Mouse (Mus musculus): ENCODE measurements at regions not wholly inside any gene's neighbourhood (a gene's known extent, or its start where the extent isn't known, plus 50 kb on each side); places are given as distances from the start of the nearest gene placed in this dataset. TPM values are rescaled to one million over a fixed set of nuclear protein-coding genes. Genes with fewer than 3 reads are reported as not detected.

DNA sequence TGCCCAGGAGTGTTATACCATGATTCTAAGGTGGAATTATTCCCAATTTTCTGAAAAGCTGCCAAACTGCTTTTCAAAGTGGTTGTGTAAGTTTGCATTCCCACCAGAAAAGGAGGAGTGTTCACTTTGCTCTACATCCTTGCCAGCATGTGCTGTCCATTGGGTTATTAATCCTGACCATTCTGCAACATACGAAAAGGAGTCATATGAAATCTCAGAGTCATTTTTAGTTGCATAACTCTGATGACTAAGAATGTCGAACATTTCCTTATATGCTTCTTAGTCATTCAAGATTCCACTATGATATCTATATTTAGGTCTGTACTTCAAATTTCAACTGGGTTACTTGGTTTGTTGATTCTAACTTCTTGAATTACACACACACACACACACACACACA is 392.2 kb upstream of the Kif2b start:
- no peaks in the 10 kb centered on the region for H3K79me2 ChIP-seq (ENCODE audit: control insufficient read depth, insufficient read depth)
- no peak overlapping the region for H3ac ChIP-seq (ENCODE audit: control insufficient read depth, insufficient read length, low read depth)
- H3K79me3 ChIP-seq (ENCODE audit: low read depth): no peaks in the 10 kb centered on the region
- TF ChIP-seq CEBPB (IDR thresholded peaks at IDR 0.05; ENCODE audit: low read depth) (peak; percentile 55), CTCF (IDR thresholded peaks at IDR 0.05; ENCODE audit: control insufficient read depth, insufficient read depth, insufficient read length) (no peak)
- no peaks in the 10 kb centered on the region for H3K36me3 ChIP-seq (ENCODE audit: control insufficient read depth, insufficient read depth)
- H3K4me3 ChIP-seq (ENCODE audit: insufficient read depth, poor library complexity, severe bottlenecking): no peak overlapping the region
- no peaks in the 10 kb centered on the region for H3K27me3 ChIP-seq (ENCODE audit: control insufficient read depth, insufficient read depth, insufficient read length)

DNA sequence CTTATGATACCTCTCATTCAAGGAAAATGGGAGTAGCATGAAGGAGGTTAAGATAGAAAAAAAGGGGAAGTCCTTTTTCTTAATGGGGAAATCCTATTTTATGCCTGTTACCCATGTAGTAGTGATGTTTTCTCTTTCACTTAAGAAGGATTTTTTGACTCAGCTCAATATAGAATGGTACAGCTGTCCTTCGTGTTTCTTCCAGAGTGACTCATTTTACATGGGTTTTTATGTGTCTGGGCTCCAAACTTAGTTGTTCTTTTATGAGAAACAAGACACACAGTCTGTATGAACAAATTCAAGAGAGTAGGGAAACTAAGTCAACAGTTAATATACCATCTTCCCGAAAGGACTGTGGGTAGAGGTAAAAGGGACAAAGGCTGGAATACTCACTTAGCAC is 367.0 kb upstream of the Kif2b start:
- no peak overlapping the region for H3K4me3 ChIP-seq (ENCODE audit: insufficient read depth, poor library complexity, severe bottlenecking)
- TF ChIP-seq MYOD1 (IDR thresholded peaks at IDR 0.05; ENCODE audit: control insufficient read depth, insufficient read length, low read depth): no peak
- TF ChIP-seq USF1 (IDR thresholded peaks at IDR 0.05; ENCODE audit: low read depth): no peak
- no peak for TF ChIP-seq FOSL1 (IDR thresholded peaks at IDR 0.05; ENCODE audit: insufficient read depth, low read length, poor library complexity, severe bottlenecking)
- no peak for TF ChIP-seq MYOG (IDR thresholded peaks at IDR 0.05; ENCODE audit: control insufficient read depth, extremely low read depth, insufficient read length)
- TF ChIP-seq CEBPB (IDR thresholded peaks at IDR 0.05; ENCODE audit: low read depth): no peak
- no peak for TF ChIP-seq MAX (IDR thresholded peaks at IDR 0.05)
- TF ChIP-seq CTCF (IDR thresholded peaks at IDR 0.05; ENCODE audit: control insufficient read depth, insufficient read depth, insufficient read length): no peak
- no peaks in the 10 kb centered on the region for H3K36me3 ChIP-seq (ENCODE audit: control insufficient read depth, insufficient read depth)
- H3K79me3 ChIP-seq (ENCODE audit: low read depth): no peaks in the 10 kb centered on the region
- no peaks in the 10 kb centered on the region for H3K79me2 ChIP-seq (ENCODE audit: control insufficient read depth, insufficient read depth)
- no peaks in the 10 kb centered on the region for H3K27me3 ChIP-seq (ENCODE audit: control insufficient read depth, insufficient read depth, insufficient read length)
- H3ac ChIP-seq (ENCODE audit: control insufficient read depth, insufficient read length, low read depth): no peak overlapping the region

Small RNA genes lying in the stretch of these regions (microRNA-seq; reads per million reads assigned to microRNA genes)
- not detected for gene Gm22702 (ENCODE audit: borderline microRNAs expressed)
